Mouse (Mus musculus) ES-E14 (cell line): Measurements from ENCODE around the gene Rps25. TPM values are rescaled to one million over a fixed set of nuclear protein-coding genes. Genes with fewer than 3 reads are reported as not detected.
"Not testable (repeated sequence)": the region's sequence is repeated elsewhere in the genome, so short reads cannot be mapped to it uniquely, and the experiment has no call there.

ENCODE experiments used
- DNase-seq: peaks from one replicate; pipeline ENCODE4 v3.0.0-alpha.2; 2013; ENCODE audit warnings: low read depth, low spot score
- H3K27ac ChIP-seq: 2 replicates; pipeline ENCODE4 v1.5.1; 2012; ENCODE audit warnings: low read depth, mild to moderate bottlenecking, low read length, moderate library complexity, mixed read lengths; ENCODE audit not compliant: poor library complexity, insufficient read depth, severe bottlenecking
- H3K36me3 ChIP-seq: 2 replicates; pipeline ENCODE4 v1.6.1; 2012; ENCODE audit warnings: mild to moderate bottlenecking, low read length, moderate library complexity, mixed read lengths; ENCODE audit not compliant: control insufficient read depth, poor library complexity, insufficient read depth, severe bottlenecking
- H3K4me1 ChIP-seq, 2 experiments: fragments of 150-350 bp in 1 of 2; sonication (generic) in 1 of 2; 2 replicates each; pipeline ENCODE4 v1.6.1; 2012; ENCODE audit warnings: low read length in 2 of 2, mild to moderate bottlenecking in 1 of 2, mixed read lengths in 1 of 2; ENCODE audit not compliant: control insufficient read depth in 2 of 2, insufficient read depth in 2 of 2, poor library complexity in 1 of 2
- H3K4me3 ChIP-seq, 2 experiments: fragments of 150-350 bp in 1 of 2; sonication (generic) in 1 of 2; 2 replicates each; pipeline ENCODE4 v1.5.1; 2012; ENCODE audit warnings: low read length in 2 of 2, low read depth in 1 of 2, mild to moderate bottlenecking in 1 of 2, mixed read lengths in 1 of 2; ENCODE audit not compliant: insufficient read depth in 1 of 2, poor library complexity in 1 of 2, severe bottlenecking in 1 of 2
- H3K9ac ChIP-seq: 2 replicates; pipeline ENCODE4 v1.6.1; 2012; ENCODE audit warnings: low read depth, mild to moderate bottlenecking, low read length, mixed read lengths; ENCODE audit not compliant: poor library complexity, insufficient read depth, severe bottlenecking
- H3K9me3 ChIP-seq: fragments of 150-350 bp; sonication (generic); 2 replicates; pipeline ENCODE4 v1.6.1; 2012; ENCODE audit warnings: low read depth, mild to moderate bottlenecking, low read length; ENCODE audit not compliant: control insufficient read depth, insufficient read depth
- CHD2 ChIP-seq: IDR thresholded peaks from 2 replicates; pipeline ENCODE4 v1.6.1; 2014; ENCODE audit warnings: mild to moderate bottlenecking, low read depth, low read length, inconsistent platforms
- HCFC1 ChIP-seq: IDR thresholded peaks from 2 replicates; pipeline ENCODE4 v1.6.1; 2012; ENCODE audit warnings: low read length, inconsistent platforms, borderline replicate concordance; ENCODE audit not compliant: insufficient read depth
- MAFK ChIP-seq: IDR thresholded peaks from 2 replicates; pipeline ENCODE4 v1.6.1; 2014; ENCODE audit warnings: mild to moderate bottlenecking, low read depth, low read length, inconsistent platforms; ENCODE audit not compliant: insufficient read depth
- ZC3H11A ChIP-seq: IDR thresholded peaks from 2 replicates; pipeline ENCODE4 v1.6.1; 2012; ENCODE audit warnings: low read depth, mild to moderate bottlenecking, inconsistent platforms, low read length, borderline replicate concordance
- ZNF384 ChIP-seq: IDR thresholded peaks from 2 replicates; pipeline ENCODE4 v1.6.1; 2012; ENCODE audit warnings: low read depth, low read length, inconsistent platforms
- in situ Hi-C, 2 experiments: fragments of 600-800 bp; cut with MboI; formaldehyde crosslinking; loops; one replicate each; pipeline ENCODE4 v1.15.1; 2025; ENCODE audit warnings: low sequenced_read_pairs in 2 of 2, inconsistent platforms in 1 of 2; ENCODE audit not compliant: unreplicated experiment in 2 of 2
- total RNA-seq: library from RNA; depleted of rRNA; stranded (reverse); fragments of 300-350 nt; gene quantifications from 2 replicates; pipeline ENCODE4 v1.2.3, GENCODE M21; 2012

Gene Rps25
- total RNA-seq, 1 experiment = 2,115 TPM

DNA sequence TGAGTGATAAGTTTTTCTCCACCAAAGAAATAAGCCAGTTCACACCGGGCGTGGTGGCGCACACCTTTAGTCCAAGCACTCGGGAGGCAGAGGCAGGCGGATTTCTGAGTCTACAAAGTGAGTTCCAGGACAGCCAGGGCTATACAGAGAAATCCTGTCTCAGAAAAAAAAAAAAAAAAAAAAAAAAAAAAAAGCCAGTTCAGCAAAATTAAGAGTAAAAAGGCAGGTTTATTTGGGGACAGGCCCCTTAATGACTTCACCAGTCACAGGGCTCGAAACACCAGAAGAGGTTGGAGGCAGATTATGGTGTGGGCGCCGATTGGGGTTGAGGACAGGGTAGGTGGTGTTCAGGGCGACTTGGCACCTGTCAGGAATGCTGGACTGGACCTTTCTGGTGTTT is 12.8 kb downstream of the Rps25 start:
- H3K36me3 ChIP-seq, in situ Hi-C loops, H3K4me1 ChIP-seq, DNase-seq, H3K9me3 ChIP-seq: not testable (repeated sequence)
- Histone ChIP-seq H3K27ac (peak overlapping the region; percentile 99), H3K9ac (peak overlapping the region; percentile 35; the same call in 1 of the 2 replicates), H3K4me3 (peak overlapping the region; percentile 52 to 61)
- TF ChIP-seq ZNF384 = peak; percentile 41

DNA sequence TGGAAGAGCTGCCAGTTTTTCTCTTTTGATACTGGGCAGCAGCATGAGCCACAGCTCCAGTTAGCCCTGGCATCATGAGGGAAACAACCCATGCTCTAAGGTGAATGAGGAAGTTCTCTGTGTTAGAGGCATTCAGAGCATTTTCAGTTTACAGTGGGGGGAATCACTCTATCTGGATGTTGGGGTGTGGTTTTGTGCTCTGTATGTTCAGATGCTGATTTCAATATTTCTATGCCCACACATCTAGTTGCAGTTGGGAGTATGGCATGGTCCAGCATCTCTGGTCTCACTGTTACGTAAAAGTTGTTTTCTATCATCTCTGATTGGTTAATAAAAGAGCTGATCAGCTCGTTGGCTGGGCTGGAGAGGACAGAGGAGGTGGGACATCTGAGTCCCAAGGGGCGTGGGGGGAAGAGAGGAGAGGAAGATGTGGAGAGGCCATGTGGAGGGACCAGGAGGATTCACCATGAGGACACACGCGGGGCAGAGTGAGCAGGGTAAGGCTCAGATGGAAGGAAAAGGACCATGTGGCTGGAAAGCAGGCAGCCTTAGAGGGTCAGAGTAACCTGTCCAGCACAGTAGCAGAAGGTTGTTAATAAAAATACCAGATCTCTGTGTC is 13.4 kb downstream of the Rps25 start:
- Histone ChIP-seq H3K9ac (peak overlapping the region; percentile 51; the same call in 1 of the 2 replicates), H3K4me1 (peaks cover 5 to 12% of the 10 kb centered on the region in 2 experiments), H3K9me3 (no peaks in the 10 kb centered on the region), H3K36me3 (peaks cover 2% of the 10 kb centered on the region; the same call in 1 of the 2 replicates), H3K27ac (peak overlapping the region; percentile 99; the same call in 1 of the 2 replicates), H3K4me3 (peak overlapping the region; percentile 49 to 52)
- TF ChIP-seq ZNF384 (no peak), ZC3H11A (no peak), HCFC1 (no peak), CHD2 (no peak), MAFK (no peak)
- no peak for DNase-seq
- in situ Hi-C loops = no loop called here

DNA sequence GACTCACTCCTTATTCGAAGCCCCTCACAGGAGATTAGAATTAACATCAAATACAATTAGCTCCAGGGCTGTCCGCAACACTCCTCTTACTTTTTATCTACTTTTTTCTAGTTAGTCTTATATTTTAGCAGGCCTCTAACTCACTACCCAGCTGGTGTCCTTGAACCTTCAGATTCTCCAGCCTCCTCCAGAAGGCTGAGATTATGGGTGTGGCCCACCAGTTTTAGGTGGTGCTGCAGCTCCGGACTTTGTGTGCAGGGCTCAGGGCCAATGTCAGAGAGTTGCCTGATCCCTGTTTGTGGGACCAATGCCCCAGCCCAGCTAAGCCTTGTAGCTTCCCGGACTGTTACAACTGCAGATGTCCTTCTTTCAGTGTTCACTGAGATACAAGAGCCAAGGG is 16.6 kb downstream of the Rps25 start:
- Histone ChIP-seq H3K9me3 (no peaks in the 10 kb centered on the region), H3K27ac (peak overlapping the region; percentile 18; the same call in 1 of the 2 replicates), H3K4me3 (no peak overlapping the region), H3K36me3 (no peaks in the 10 kb centered on the region), H3K4me1 (peaks cover 5 to 12% of the 10 kb centered on the region in 2 experiments), H3K9ac (no peak overlapping the region)
- TF ChIP-seq ZC3H11A (no peak), ZNF384 (no peak), CHD2 (no peak), HCFC1 (no peak), MAFK (no peak)
- in situ Hi-C loops = no loop called here
- no peak for DNase-seq

DNA sequence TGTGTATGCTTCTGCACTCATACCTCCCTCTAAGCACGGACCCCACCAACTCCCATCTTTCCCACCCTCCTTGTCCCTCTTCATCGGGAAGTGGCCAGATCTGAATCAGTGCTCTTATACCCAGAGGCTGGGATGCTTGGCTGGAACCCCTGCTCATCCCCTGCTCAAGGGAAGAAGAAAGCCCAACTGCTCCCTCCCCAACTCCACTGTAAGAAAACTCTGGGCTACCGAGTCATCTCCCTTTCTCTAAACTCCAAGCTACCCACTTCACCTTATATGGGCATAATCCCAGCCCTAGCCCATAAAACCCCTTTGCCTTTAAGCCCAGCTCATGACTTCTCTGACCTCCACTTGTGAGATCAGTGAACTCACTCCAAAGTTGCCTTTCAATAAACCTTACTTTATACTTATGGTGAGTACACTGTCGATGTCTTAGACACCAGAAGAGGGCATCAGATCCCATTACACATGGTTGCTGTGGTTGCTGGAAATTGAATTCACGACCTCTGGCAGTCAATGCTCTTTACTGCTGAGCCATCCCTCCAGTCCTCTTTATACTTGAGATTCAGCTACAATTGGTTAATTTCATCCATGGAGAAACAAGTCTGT is 25.7 kb downstream of the Rps25 start:
- no peaks in the 10 kb centered on the region for H3K36me3 ChIP-seq
- DNase-seq = no peak
- H3K4me1 ChIP-seq = peaks cover 0 to 4% of the 10 kb centered on the region in 2 experiments; a peak in 1 of 4 replicates
- in situ Hi-C loops = no loop called here
- no peak overlapping the region for H3K4me3 ChIP-seq
- TF ChIP-seq CHD2 = no peak
- TF ChIP-seq ZC3H11A = no peak
- TF ChIP-seq ZNF384 = no peak
- no peak for TF ChIP-seq MAFK
- no peak for TF ChIP-seq HCFC1
- no peaks in the 10 kb centered on the region for H3K9me3 ChIP-seq
- no peak overlapping the region for H3K27ac ChIP-seq
- no peak overlapping the region for H3K9ac ChIP-seq
